Mouse (Mus musculus) MEL (cell line): ENCODE data around the gene Uchl4.

Experiments
- CHD1 ChIP-seq: IDR thresholded peaks from 2 replicates; pipeline ENCODE4 v1.6.1; 2012; ENCODE audit warnings: low read depth, mild to moderate bottlenecking, inconsistent platforms, low read length, improper control_type of control experiment
- CTCF ChIP-seq, 3 experiments: IDR thresholded peaks in 2 of 3; conservative IDR thresholded peaks in 1 of 3; 2 replicates each; pipeline ENCODE4 v1.5.1; 2011 to 2012; ENCODE audit warnings: low read length in 3 of 3, low read depth in 2 of 3, mild to moderate bottlenecking in 2 of 3, improper control_type of control experiment in 1 of 3, inconsistent platforms in 1 of 3, mixed read lengths in 1 of 3, moderate library complexity in 1 of 3; ENCODE audit not compliant: control insufficient read depth in 1 of 3, insufficient read depth in 1 of 3, poor library complexity in 1 of 3, severe bottlenecking in 1 of 3
- ELF1 ChIP-seq: IDR thresholded peaks from 2 replicates; pipeline ENCODE4 v1.6.1; 2014; ENCODE audit warnings: low read depth, mild to moderate bottlenecking, inconsistent platforms, low read length, improper control_type of control experiment, moderate library complexity
- EP300 ChIP-seq, 2 experiments: IDR thresholded peaks; 2 replicates each; pipeline ENCODE4 v1.6.1; 2011; ENCODE audit warnings: improper control_type of control experiment in 2 of 2, low read length in 2 of 2, low read depth in 1 of 2, mild to moderate bottlenecking in 1 of 2
- GATA1 ChIP-seq: IDR thresholded peaks from 2 replicates; pipeline ENCODE4 v1.6.1; 2011; ENCODE audit warnings: low read depth, low read length, improper control_type of control experiment
- HCFC1 ChIP-seq: IDR thresholded peaks from 2 replicates; pipeline ENCODE4 v1.6.1; 2012; ENCODE audit warnings: low read depth, mild to moderate bottlenecking, inconsistent platforms, low read length, improper control_type of control experiment, moderate library complexity
- JUND ChIP-seq: IDR thresholded peaks from 2 replicates; pipeline ENCODE4 v1.6.1; 2011; ENCODE audit warnings: low read depth, mild to moderate bottlenecking, improper control_type of control experiment, low read length
- KAT2A ChIP-seq: conservative IDR thresholded peaks from 2 replicates; pipeline ENCODE4 v1.6.1; 2012; ENCODE audit warnings: low read depth, low read length, improper control_type of control experiment, inconsistent platforms
- MAX ChIP-seq: IDR thresholded peaks from 2 replicates; pipeline ENCODE4 v1.6.1; 2011; ENCODE audit warnings: low read length, improper control_type of control experiment
- MAZ ChIP-seq: IDR thresholded peaks from 2 replicates; pipeline ENCODE4 v1.6.1; 2012; ENCODE audit warnings: low read depth, mild to moderate bottlenecking, inconsistent platforms, low read length, improper control_type of control experiment
- POLR2A ChIP-seq, 2 experiments: IDR thresholded peaks; 2 replicates each; pipeline ENCODE4 v1.6.1; 2011 to 2012; ENCODE audit warnings: low read length in 2 of 2, mild to moderate bottlenecking in 2 of 2, control low read depth in 1 of 2, improper control_type of control experiment in 1 of 2, low read depth in 1 of 2, moderate library complexity in 1 of 2; ENCODE audit not compliant: control insufficient read depth in 1 of 2, insufficient read depth in 1 of 2, poor library complexity in 1 of 2
- POLR2AphosphoS5 ChIP-seq: IDR thresholded peaks from 2 replicates; pipeline ENCODE4 v1.6.1; 2012; ENCODE audit warnings: low read depth, borderline replicate concordance, mild to moderate bottlenecking, inconsistent platforms, low read length, moderate library complexity, mixed read lengths
- TAL1 ChIP-seq: IDR thresholded peaks from 2 replicates; pipeline ENCODE4 v1.6.1; 2012; ENCODE audit warnings: mild to moderate bottlenecking, inconsistent platforms, low read length, moderate library complexity, mixed read lengths
- TCF12 ChIP-seq: IDR thresholded peaks from 2 replicates; pipeline ENCODE4 v1.6.1; 2014; ENCODE audit warnings: low read depth, mild to moderate bottlenecking, inconsistent platforms, low read length, improper control_type of control experiment, moderate library complexity

DNA sequence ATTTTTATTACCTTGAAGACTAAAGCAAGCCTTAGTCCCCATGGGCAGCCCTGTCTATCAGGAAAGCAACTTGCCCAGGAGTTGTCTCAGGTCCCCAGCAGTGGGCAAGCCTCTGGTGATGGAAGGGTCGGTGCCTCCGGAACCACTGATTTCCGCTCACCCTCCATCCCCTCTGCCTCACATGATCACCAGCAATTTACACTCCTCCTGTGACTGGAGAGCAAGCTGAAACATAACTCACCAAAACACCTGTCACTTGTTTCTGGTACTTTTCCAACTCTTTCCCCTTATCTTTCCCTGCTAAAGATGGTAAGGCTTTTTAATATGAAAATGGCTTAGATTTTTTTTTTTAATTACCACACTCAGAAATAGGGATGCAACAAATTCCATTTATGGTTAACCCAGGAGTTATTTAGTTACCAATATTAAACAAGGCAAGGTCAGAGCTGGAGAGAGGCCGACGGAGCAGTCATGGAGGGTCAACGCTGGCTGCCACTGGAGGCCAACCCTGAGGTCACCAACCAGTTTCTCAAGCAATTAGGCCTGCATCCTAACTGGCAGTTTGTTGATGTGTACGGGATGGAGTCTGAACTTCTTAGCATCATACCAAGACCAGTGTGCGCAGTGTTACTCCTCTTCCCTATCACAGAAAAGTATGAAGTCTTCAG, at the start of gene Uchl4:
- TF ChIP-seq ELF1 (no peak), CHD1 (no peak), MAX (no peak), KAT2A (no peak), MAZ (no peak), GATA1 (no peak), CTCF (IDR thresholded peaks at IDR 0.05 in 2 of 3, conservative IDR thresholded peaks at IDR 0.05 in 1 of 3; ENCODE audit: control insufficient read depth in 1 of 3, insufficient read depth in 1 of 3, low read depth in 2 of 3, low read length in 3 of 3, poor library complexity in 1 of 3, severe bottlenecking in 1 of 3) (no peak), EP300 (IDR thresholded peaks at IDR 0.05; ENCODE audit: low read depth in 1 of 2, low read length in 2 of 2) (no peak), TCF12 (no peak), HCFC1 (no peak), JUND (no peak), TAL1 (no peak), POLR2AphosphoS5 (no peak), POLR2A (IDR thresholded peaks at IDR 0.05; ENCODE audit: control insufficient read depth in 1 of 2, insufficient read depth in 1 of 2, low read depth in 1 of 2, low read length in 2 of 2, poor library complexity in 1 of 2) (no peak)
